ENCODE assay signal across 21 mouse cellular contexts in the genomic region with DNA sequence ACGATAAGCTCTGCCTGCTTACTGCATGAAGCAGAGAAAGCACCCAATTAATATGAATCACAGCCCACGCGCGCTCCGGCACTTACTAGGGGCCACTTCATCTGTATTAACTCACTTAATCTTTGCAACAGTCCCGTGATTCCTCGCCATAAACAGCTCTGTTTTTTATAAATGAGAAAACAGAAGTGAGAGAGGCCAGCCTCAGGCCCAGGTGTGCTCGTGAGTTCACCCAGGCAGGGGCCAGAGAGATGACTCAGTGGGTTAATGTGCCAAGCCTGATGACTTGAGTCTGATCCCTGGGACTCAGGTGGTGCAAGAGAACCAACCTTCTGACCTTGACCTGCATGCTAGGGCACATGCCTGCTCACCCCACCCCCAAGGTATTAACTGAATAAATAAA.
"Had no signal": no experiment of that assay in that cellular context is flagged by ENCODE, and none has a peak within 500 bp of the region (broad histone marks: within the 10 kb centered on the region; RNA-seq: fewer than 3 reads in every experiment).

No protein-coding gene starts in this region.

- H3K36me3 ChIP-seq: liver, embryonic 15.5 days; lung, embryonic 15.5 days; neural tube, embryonic 13.5 days; neural tube, embryonic 15.5 days; stomach, embryonic 15.5 days had no signal

- H3K9ac ChIP-seq: liver, embryonic 15.5 days; liver, postnatal 0 days; lung, embryonic 15.5 days; neural tube, embryonic 13.5 days; neural tube, embryonic 15.5 days; stomach, embryonic 15.5 days had no signal

- H3K9me3 ChIP-seq: liver, embryonic 15.5 days; lung, embryonic 15.5 days; neural tube, embryonic 13.5 days; neural tube, embryonic 15.5 days; stomach, embryonic 15.5 days had no signal

- DNase-seq: liver, postnatal 0 days; lung, adult 2 months; lung, postnatal 14 days; lung, postnatal 36 days; midbrain, embryonic 14.5 days; right cerebral cortex, postnatal 14 days; thymus, adult 2 months; thymus, postnatal 25 days; thymus, postnatal 4 days had no signal

- H3K4me3 ChIP-seq: liver, embryonic 15.5 days; lung, embryonic 15.5 days; megakaryocyte, embryonic 14.5 days; myocyte; neural tube, embryonic 13.5 days; neural tube, embryonic 15.5 days; stomach, embryonic 15.5 days had no signal

- ATAC-seq: liver, postnatal 0 days; lung, postnatal 0 days; midbrain, embryonic 16.5 days had no signal

- H3K4me2 ChIP-seq: liver, embryonic 15.5 days; lung, embryonic 15.5 days; midbrain, embryonic 11.5 days; neural tube, embryonic 13.5 days; neural tube, embryonic 15.5 days; stomach, embryonic 15.5 days had no signal

- H3K27me3 ChIP-seq: liver, embryonic 15.5 days; stomach, embryonic 15.5 days had no signal

- H3K27ac ChIP-seq: liver, embryonic 15.5 days; lung, embryonic 15.5 days; macrophage; neural tube, embryonic 13.5 days; neural tube, embryonic 15.5 days; stomach, embryonic 15.5 days; stomach, postnatal 0 days had no signal

- H3K4me1 ChIP-seq: lung, embryonic 15.5 days had no signal
